Mouse (Mus musculus) midbrain, embryonic 12.5 days (tissue): ENCODE data around the gene Armt1. TPM values are rescaled to one million over a fixed set of nuclear protein-coding genes. Genes with fewer than 3 reads are reported as not detected.
A peak's percentile ranks its signal among the peaks of the same experiment; 100 is the strongest.

Source experiments
- ATAC-seq: fragments of 200-750 bp; cut with Nextera tagmentation; 2 replicates; pipeline ENCODE4 v1.8.0; 2017; ENCODE audit warnings: low read depth, moderate TSS enrichment, moderate library complexity; ENCODE audit not compliant: low FRiP score
- H3K27ac ChIP-seq: fragments of 300-500 bp; sonication (generic); replicated peaks from 2 replicates; pipeline ENCODE4 v1.5.1; 2016; ENCODE audit warnings: mild to moderate bottlenecking
- H3K27me3 ChIP-seq: fragments of 300-500 bp; sonication (generic); 2 replicates; pipeline ENCODE4 v1.6.1; 2016; ENCODE audit warnings: mild to moderate bottlenecking
- H3K36me3 ChIP-seq: fragments of 300-500 bp; sonication (generic); 2 replicates; pipeline ENCODE4 v1.6.1; 2016
- H3K4me1 ChIP-seq: fragments of 300-500 bp; sonication (generic); 2 replicates; pipeline ENCODE4 v1.6.1; 2016
- H3K4me2 ChIP-seq: fragments of 300-500 bp; sonication (generic); replicated peaks from 2 replicates; pipeline ENCODE4 v1.6.1; 2016; ENCODE audit warnings: mild to moderate bottlenecking, moderate library complexity
- H3K4me3 ChIP-seq: fragments of 300-500 bp; sonication (generic); 2 replicates; pipeline ENCODE4 v1.5.1; 2016; ENCODE audit warnings: mild to moderate bottlenecking
- H3K9ac ChIP-seq: fragments of 300-500 bp; sonication (generic); replicated peaks from 2 replicates; pipeline ENCODE4 v1.6.1; 2016; ENCODE audit warnings: mild to moderate bottlenecking, moderate library complexity
- H3K9me3 ChIP-seq: fragments of 300-500 bp; sonication (generic); 2 replicates; pipeline ENCODE4 v1.6.1; 2016; ENCODE audit warnings: mild to moderate bottlenecking
- WGBS: fragments of 180-500 bp; shearing (Covaris S2); methylation state at CpG from one replicate; pipeline ENCODE4 v1.1.7; 2016; 5-methylcytosine and 5-hydroxymethylcytosine counted together
- polyA plus RNA-seq: library from polyadenylated mRNA; unstranded; fragments of >200 nt; fragmentation: Nextera tagmentation; extraction: Ambion mirVana; gene quantifications from 2 replicates; pipeline ENCODE4 v1.2.1, GENCODE M21; 2016

The Armt1 gene
- polyA plus RNA-seq: 23.1 TPM in 2 replicates

- H3K27me3 ChIP-seq: no peaks in the 10 kb centered on the region
- H3K9me3 ChIP-seq: no peaks in the 10 kb centered on the region
- peak; percentile 96 for ATAC-seq
- H3K4me1 ChIP-seq: peaks cover 17% of the 10 kb centered on the region
- peaks cover 11% of the 10 kb centered on the region; the same call in 1 of the 2 replicates for H3K36me3 ChIP-seq
- under 1% methylated on average over 72 of the region's 75 CpGs for WGBS
- H3K4me2 ChIP-seq: peak within 1 kb of the TSS; percentile 72
- peak within 1 kb of the TSS; percentile 81 for H3K27ac ChIP-seq
- H3K9ac ChIP-seq: peak within 1 kb of the TSS; percentile 75
- peak within 1 kb of the TSS; percentile 68 for H3K4me3 ChIP-seq
Measured at GRCm38 (mm10) chr10:4432123-4432931, at the start of gene Armt1, which contains the start of gene Rmnd1. TSS of gene Armt1 (plus strand) at chr10:4432467. TSS of gene Rmnd1 (minus strand) at chr10:4432388.

- Histone ChIP-seq H3K36me3 (no peaks in the 10 kb centered on the region), H3K4me3 (no peak overlapping the region), H3K4me2 (no peak overlapping the region), H3K27ac (no peak overlapping the region), H3K9ac (no peak overlapping the region), H3K9me3 (no peaks in the 10 kb centered on the region), H3K27me3 (no peaks in the 10 kb centered on the region), H3K4me1 (peaks cover 14% of the 10 kb centered on the region)
- 94% methylated on average over 7 of the region's 7 CpGs for WGBS
- ATAC-seq: no peak
Measured at GRCm38 (mm10) chr10:4384244-4384643, 48.0 kb upstream of the Armt1 start.

- H3K4me1 ChIP-seq: peaks cover 37% of the 10 kb centered on the region
- peak; percentile 92 for ATAC-seq
- peak overlapping the region; percentile 100 for H3K27ac ChIP-seq
- peak overlapping the region; percentile 85 for H3K4me2 ChIP-seq
- H3K4me3 ChIP-seq: peak overlapping the region; percentile 99
- no peaks in the 10 kb centered on the region for H3K9me3 ChIP-seq
- no peaks in the 10 kb centered on the region for H3K27me3 ChIP-seq
- WGBS: under 1% methylated on average over 35 of the region's 133 CpGs
- H3K9ac ChIP-seq: peak overlapping the region; percentile 100
- H3K36me3 ChIP-seq: no peaks in the 10 kb centered on the region
Measured at GRCm38 (mm10) chr10:4386609-4387591, 45.4 kb upstream of the Armt1 start.

GRCm38 (mm10) chr10:4387701-4388383, 44.4 kb upstream of the Armt1 start, which contains the start of gene Zbtb2:
TSS of gene Zbtb2 (minus strand) at chr10:4388108.
- no peaks in the 10 kb centered on the region for H3K36me3 ChIP-seq
- peaks cover 36% of the 10 kb centered on the region for H3K4me1 ChIP-seq
- H3K9ac ChIP-seq: peak within 1 kb of the TSS; percentile 100
- H3K4me2 ChIP-seq: peak within 1 kb of the TSS; percentile 85
- peak within 1 kb of the TSS; percentile 100 for H3K27ac ChIP-seq
- peak; percentile 5; the same call in 1 of the 2 replicates for ATAC-seq
- peak within 1 kb of the TSS; percentile 99 for H3K4me3 ChIP-seq
- WGBS: under 1% methylated on average over 35 of the region's 87 CpGs
- no peaks in the 10 kb centered on the region for H3K9me3 ChIP-seq
- H3K27me3 ChIP-seq: no peaks in the 10 kb centered on the region

- Histone ChIP-seq H3K4me2 (peak overlapping the region; percentile 85), H3K9ac (peak overlapping the region; percentile 100), H3K27ac (peak overlapping the region; percentile 100), H3K27me3 (no peaks in the 10 kb centered on the region), H3K9me3 (no peaks in the 10 kb centered on the region), H3K4me1 (peaks cover 32% of the 10 kb centered on the region), H3K4me3 (peak overlapping the region; percentile 99), H3K36me3 (no peaks in the 10 kb centered on the region)
- ATAC-seq: no peak
- under 1% methylated on average over 19 of the region's 19 CpGs for WGBS
Measured at GRCm38 (mm10) chr10:4388384-4388745, 43.9 kb upstream of the Armt1 start.

GRCm38 (mm10) chr10:4389036-4389435, 43.2 kb upstream of the Armt1 start:
- H3K36me3 ChIP-seq: peaks cover under 1% of the 10 kb centered on the region; the same call in 1 of the 2 replicates
- no peaks in the 10 kb centered on the region for H3K27me3 ChIP-seq
- ATAC-seq: no peak
- H3K9ac ChIP-seq: peak overlapping the region; percentile 100
- H3K27ac ChIP-seq: no peak overlapping the region
- H3K4me2 ChIP-seq: peak overlapping the region; percentile 85
- no peaks in the 10 kb centered on the region for H3K9me3 ChIP-seq
- WGBS: 32% methylated on average over 10 of the region's 10 CpGs
- H3K4me3 ChIP-seq: peak overlapping the region; percentile 99
- H3K4me1 ChIP-seq: peaks cover 32% of the 10 kb centered on the region

- peaks cover 32% of the 10 kb centered on the region for H3K4me1 ChIP-seq
- WGBS: 54% methylated on average over 5 of the region's 5 CpGs
- ATAC-seq: no peak
Measured at GRCm38 (mm10) chr10:4389461-4390112, 42.7 kb upstream of the Armt1 start.

GRCm38 (mm10) chr10:4390550-4390949, 41.7 kb upstream of the Armt1 start:
- no peaks in the 10 kb centered on the region for H3K9me3 ChIP-seq
- ATAC-seq: no peak
- H3K9ac ChIP-seq: no peak overlapping the region
- WGBS: 76% methylated on average over 2 of the region's 2 CpGs
- peaks cover 32% of the 10 kb centered on the region for H3K4me1 ChIP-seq
- H3K36me3 ChIP-seq: peaks cover 9% of the 10 kb centered on the region
- H3K4me2 ChIP-seq: no peak overlapping the region
- no peaks in the 10 kb centered on the region for H3K27me3 ChIP-seq
- no peak overlapping the region for H3K4me3 ChIP-seq
- no peak overlapping the region for H3K27ac ChIP-seq

More at GRCm38 (mm10) chr10:4389461-4390112, 42.7 kb upstream of the Armt1 start:
- peak overlapping the region; percentile 99 for H3K4me3 ChIP-seq
- H3K9me3 ChIP-seq: no peaks in the 10 kb centered on the region
- no peaks in the 10 kb centered on the region for H3K27me3 ChIP-seq
- H3K36me3 ChIP-seq: peaks cover 6% of the 10 kb centered on the region
- no peak overlapping the region for H3K27ac ChIP-seq
- peak overlapping the region; percentile 85 for H3K4me2 ChIP-seq
- H3K9ac ChIP-seq: peak overlapping the region; percentile 100

GRCm38 (mm10) chr10:4391076-4391475, 41.2 kb upstream of the Armt1 start:
- Histone ChIP-seq H3K4me1 (peaks cover 32% of the 10 kb centered on the region), H3K27me3 (no peaks in the 10 kb centered on the region), H3K4me2 (no peak overlapping the region), H3K27ac (no peak overlapping the region), H3K4me3 (no peak overlapping the region), H3K36me3 (peaks cover 13% of the 10 kb centered on the region), H3K9me3 (no peaks in the 10 kb centered on the region), H3K9ac (no peak overlapping the region)
- ATAC-seq: no peak
- WGBS: 75% methylated on average over 5 of the region's 5 CpGs

- no peak overlapping the region for H3K9ac ChIP-seq
- no peak overlapping the region for H3K27ac ChIP-seq
- peaks cover 32% of the 10 kb centered on the region for H3K4me1 ChIP-seq
- H3K27me3 ChIP-seq: no peaks in the 10 kb centered on the region
- H3K9me3 ChIP-seq: no peaks in the 10 kb centered on the region
- ATAC-seq: no peak
- H3K4me2 ChIP-seq: no peak overlapping the region; the same call in 1 of the 2 replicates
- peaks cover 13% of the 10 kb centered on the region for H3K36me3 ChIP-seq
- no peak overlapping the region for H3K4me3 ChIP-seq
- 72% methylated on average over 6 of the region's 6 CpGs for WGBS
Measured at GRCm38 (mm10) chr10:4391851-4392250, 40.4 kb upstream of the Armt1 start.

GRCm38 (mm10) chr10:4395321-4395720, 36.9 kb upstream of the Armt1 start:
- H3K4me3 ChIP-seq: no peak overlapping the region
- H3K27me3 ChIP-seq: no peaks in the 10 kb centered on the region
- no peak overlapping the region for H3K4me2 ChIP-seq
- no peaks in the 10 kb centered on the region for H3K9me3 ChIP-seq
- H3K36me3 ChIP-seq: peaks cover 13% of the 10 kb centered on the region
- no peak for ATAC-seq
- H3K4me1 ChIP-seq: peaks cover 13% of the 10 kb centered on the region
- H3K9ac ChIP-seq: no peak overlapping the region
- H3K27ac ChIP-seq: no peak overlapping the region
- WGBS: 90% methylated on average over 3 of the region's 3 CpGs
